Mouse (Mus musculus) kidney, postnatal 0 days (tissue): Measurements from ENCODE around the gene Trim66. TPM values are rescaled to one million over a fixed set of nuclear protein-coding genes. Genes with fewer than 3 reads are reported as not detected.

ENCODE experiments used
- ATAC-seq: fragments of 200-750 bp; cut with Nextera tagmentation; replicated peaks from 2 replicates; pipeline ENCODE4 v1.8.0; 2017; ENCODE audit warnings: low read depth, moderate number of reproducible peaks, moderate TSS enrichment, moderate library complexity; ENCODE audit not compliant: low FRiP score
- DNase-seq: peaks from one replicate; pipeline ENCODE4 v3.0.0-alpha.2; 2016; ENCODE audit warnings: low spot score
- H3K27ac ChIP-seq: fragments of 300-500 bp; sonication (generic); 2 replicates; pipeline ENCODE4 v1.5.1; 2014; ENCODE audit warnings: mild to moderate bottlenecking
- H3K27me3 ChIP-seq: fragments of 300-500 bp; sonication (generic); 2 replicates; pipeline ENCODE4 v1.6.1; 2014; ENCODE audit warnings: low read length, mixed read lengths; ENCODE audit not compliant: insufficient read depth
- H3K36me3 ChIP-seq: fragments of 300-500 bp; sonication (generic); 2 replicates; pipeline ENCODE4 v1.6.1; 2014; ENCODE audit warnings: low read length, mixed read lengths; ENCODE audit not compliant: insufficient read depth
- H3K4me1 ChIP-seq: fragments of 300-500 bp; sonication (generic); replicated peaks from 2 replicates; pipeline ENCODE4 v1.6.1; 2014; ENCODE audit warnings: antibody characterized with exemption, low read length, mixed read lengths; ENCODE audit not compliant: insufficient read depth
- H3K4me2 ChIP-seq: fragments of 300-500 bp; sonication (generic); 2 replicates; pipeline ENCODE4 v1.6.1; 2014; ENCODE audit warnings: mild to moderate bottlenecking, low read length, moderate library complexity, mixed read lengths
- H3K4me3 ChIP-seq: fragments of 300-500 bp; sonication (generic); replicated peaks from 2 replicates; pipeline ENCODE4 v1.5.1; 2014; ENCODE audit warnings: low read depth, low read length
- H3K9ac ChIP-seq: fragments of 300-500 bp; sonication (generic); 2 replicates; pipeline ENCODE4 v1.6.1; 2014; ENCODE audit warnings: low read depth, low read length
- H3K9me3 ChIP-seq: fragments of 300-500 bp; sonication (generic); replicated peaks from 2 replicates; pipeline ENCODE4 v1.6.1; 2016; ENCODE audit warnings: low read length, inconsistent platforms, mixed read lengths
- CTCF ChIP-seq: IDR thresholded peaks from 2 replicates; pipeline ENCODE4 v1.5.1; 2016; ENCODE audit warnings: antibody characterized with exemption, low read depth, mild to moderate bottlenecking, moderate library complexity
- WGBS: fragments of 180-500 bp; shearing (Covaris S2); extraction: QIAGEN DNeasy Blood & Tissue Kit; methylation state at CpG from one replicate; pipeline ENCODE4 v1.1.7; 2014; 5-methylcytosine and 5-hydroxymethylcytosine counted together
- polyA plus RNA-seq: library from polyadenylated mRNA; unstranded; fragments of >200 nt; fragmentation: Nextera tagmentation; extraction: Ambion mirVana; gene quantifications from 2 replicates; pipeline ENCODE4 v1.2.1, GENCODE M21; 2015

Gene Trim66
- 0.05 TPM in 1 of 2 replicates, not detected in the other for polyA plus RNA-seq

GRCm38 (mm10) chr7:109508034-109508433, at the start of gene Trim66:
Trim66 (minus strand) TSS chr7:109508134.
- no peaks in the 10 kb centered on the region for H3K27me3 ChIP-seq
- TF ChIP-seq CTCF: no peak
- WGBS: 84% methylated on average over 4 of the region's 4 CpGs
- ATAC-seq: no peak
- H3K27ac ChIP-seq: no peak within 1 kb of the TSS
- H3K4me1 ChIP-seq: no peaks in the 10 kb centered on the region
- no peak for DNase-seq
- no peak within 1 kb of the TSS for H3K9ac ChIP-seq
- no peak within 1 kb of the TSS for H3K4me2 ChIP-seq
- no peaks in the 10 kb centered on the region for H3K9me3 ChIP-seq
- H3K4me3 ChIP-seq: no peak within 1 kb of the TSS
- H3K36me3 ChIP-seq: no peaks in the 10 kb centered on the region

- H3K27ac ChIP-seq: no peak overlapping the region
- H3K9me3 ChIP-seq: no peaks in the 10 kb centered on the region
- no peak overlapping the region for H3K9ac ChIP-seq
- ATAC-seq (no peak), DNase-seq (no peak)
- H3K27me3 ChIP-seq: no peaks in the 10 kb centered on the region
- WGBS: 87% methylated on average over 5 of the region's 5 CpGs
- no peak for TF ChIP-seq CTCF
- H3K4me1 ChIP-seq: no peaks in the 10 kb centered on the region
- peaks cover 28% of the 10 kb centered on the region; the same call in 1 of the 2 replicates for H3K36me3 ChIP-seq
- H3K4me3 ChIP-seq: no peak overlapping the region
- H3K4me2 ChIP-seq: no peak overlapping the region
These were observed 38.8 kb upstream of the Trim66 start for GRCm38 (mm10) chr7:109546726-109547125.

GRCm38 (mm10) chr7:109546186-109546585, 38.3 kb upstream of the Trim66 start:
- H3K4me3 ChIP-seq: no peak overlapping the region
- H3K9ac ChIP-seq: no peak overlapping the region
- H3K36me3 ChIP-seq: peaks cover 32% of the 10 kb centered on the region
- WGBS: 72% methylated on average over 2 of the region's 2 CpGs
- H3K9me3 ChIP-seq: no peaks in the 10 kb centered on the region
- no peaks in the 10 kb centered on the region for H3K27me3 ChIP-seq
- ATAC-seq (no peak), DNase-seq (no peak)
- H3K4me2 ChIP-seq: no peak overlapping the region
- no peak overlapping the region for H3K27ac ChIP-seq
- TF ChIP-seq CTCF: peak; percentile 20; the same call in 1 of the 2 replicates
- H3K4me1 ChIP-seq: no peaks in the 10 kb centered on the region

GRCm38 (mm10) chr7:109545255-109545993, 37.5 kb upstream of the Trim66 start:
- TF ChIP-seq CTCF: no peak
- Histone ChIP-seq H3K9ac (no peak overlapping the region), H3K9me3 (no peaks in the 10 kb centered on the region), H3K4me3 (no peak overlapping the region), H3K27me3 (no peaks in the 10 kb centered on the region), H3K4me1 (no peaks in the 10 kb centered on the region), H3K27ac (no peak overlapping the region), H3K36me3 (peaks cover 40% of the 10 kb centered on the region), H3K4me2 (no peak overlapping the region)
- 75% methylated on average over 10 of the region's 10 CpGs for WGBS
- DNase-seq (no peak), ATAC-seq (no peak)

GRCm38 (mm10) chr7:109544792-109545191, 36.9 kb upstream of the Trim66 start:
- no peak for ATAC-seq
- peaks cover 44% of the 10 kb centered on the region for H3K36me3 ChIP-seq
- WGBS: 78% methylated on average over 5 of the region's 5 CpGs

GRCm38 (mm10) chr7:109542364-109542628, 34.4 kb upstream of the Trim66 start:
- WGBS: 87% methylated on average over 3 of the region's 3 CpGs
- Histone ChIP-seq H3K4me1 (no peaks in the 10 kb centered on the region), H3K9ac (no peak overlapping the region), H3K9me3 (no peaks in the 10 kb centered on the region), H3K27me3 (no peaks in the 10 kb centered on the region), H3K27ac (peak overlapping the region; percentile 44), H3K4me3 (no peak overlapping the region), H3K4me2 (no peak overlapping the region), H3K36me3 (peaks cover 48% of the 10 kb centered on the region)
- no peak for TF ChIP-seq CTCF
- DNase-seq: no peak
- ATAC-seq: no peak

More at GRCm38 (mm10) chr7:109544792-109545191, 36.9 kb upstream of the Trim66 start:
- TF ChIP-seq CTCF: no peak
- no peak for DNase-seq
- Histone ChIP-seq H3K27ac (no peak overlapping the region), H3K9ac (no peak overlapping the region), H3K4me3 (no peak overlapping the region), H3K4me2 (no peak overlapping the region), H3K4me1 (no peaks in the 10 kb centered on the region), H3K9me3 (no peaks in the 10 kb centered on the region), H3K27me3 (no peaks in the 10 kb centered on the region)
